Mouse (Mus musculus): ENCODE measurements around the gene Alkbh2. TPM values are rescaled to one million over a fixed set of nuclear protein-coding genes. Genes with fewer than 3 reads are reported as not detected.

The Alkbh2 gene
- polyA plus RNA-seq (2015; fragmentation: Nextera tagmentation; extraction: Ambion mirVana) = 5.3 and 6.4 TPM in 2 replicates

DNA sequence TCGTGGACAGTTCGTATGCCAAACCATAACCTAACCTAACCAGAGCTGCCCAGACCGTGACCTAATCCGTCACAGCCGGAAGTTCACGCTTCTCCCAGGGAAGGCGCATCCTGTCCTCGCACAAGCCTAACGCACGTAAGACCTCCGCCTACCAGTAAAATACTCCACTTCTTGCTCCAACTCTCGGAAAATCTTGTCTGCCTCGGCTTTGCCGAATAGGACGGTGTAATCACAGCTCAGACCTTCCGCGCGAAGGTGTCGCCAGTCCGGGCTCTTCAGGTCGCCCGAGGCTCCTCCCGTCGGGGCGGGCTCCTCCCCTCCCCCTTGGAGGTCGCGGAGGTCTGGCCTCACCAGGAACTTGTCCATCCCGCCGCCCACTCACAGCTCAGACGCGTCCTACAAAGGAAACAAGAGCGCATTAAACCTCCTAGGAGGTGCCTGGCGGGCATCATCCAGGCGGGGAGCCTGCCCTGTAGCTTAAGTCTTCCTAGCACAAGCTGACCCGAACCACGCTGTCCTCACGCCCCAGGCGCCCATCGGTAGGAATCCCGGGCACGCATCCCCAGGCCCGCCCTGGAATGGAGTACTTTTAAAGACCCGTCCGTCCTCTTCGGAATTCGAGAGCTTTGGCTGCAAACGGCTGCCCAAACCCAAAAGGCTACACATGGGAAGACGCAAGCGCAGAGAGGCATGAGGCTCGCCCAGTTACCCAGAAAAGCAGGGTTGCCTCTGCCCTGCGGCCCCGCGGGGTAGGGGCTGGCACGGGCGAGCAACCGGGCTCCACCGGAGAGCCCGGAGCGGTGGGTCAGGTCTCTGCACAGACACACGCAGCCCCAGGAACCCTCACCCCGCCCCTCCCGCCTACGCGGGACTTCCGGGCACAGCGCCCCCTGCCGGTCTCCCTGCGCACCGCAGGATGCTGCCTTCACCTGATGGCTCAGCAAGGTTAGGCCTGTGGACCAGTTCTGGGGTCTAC is at the start of gene Alkbh2:
Alkbh2 (minus strand) TSS at position 845 of the 976 bp plus-strand sequence.
- H3K9me3 ChIP-seq (ENCODE audit: control insufficient read depth, low read length) = no peaks in the 10 kb centered on the region
- peak within 1 kb of the TSS; percentile 95 for H3K4me2 ChIP-seq (ENCODE audit: low read length)
- H3K27ac ChIP-seq (ENCODE audit: low read length) = peak within 1 kb of the TSS; percentile 74
- peak within 1 kb of the TSS; percentile 71 for H3K4me3 ChIP-seq (replicated peaks; ENCODE audit: low read length)
- ATAC-seq = peak; percentile 6
- H3K36me3 ChIP-seq (ENCODE audit: control insufficient read depth, insufficient read depth) = 0 out of 2 replicates have a peak, but pooled peaks cover 2% of the 10 kb centered on the region
- H3K27me3 ChIP-seq (replicated peaks; ENCODE audit: control insufficient read depth, insufficient read depth, low read length) = no peaks in the 10 kb centered on the region
- H3K9ac ChIP-seq (replicated peaks; ENCODE audit: low read depth, low read length) = peak within 1 kb of the TSS; percentile 79
- 1% methylated on average over 69 of the region's 69 CpGs for WGBS
- H3K4me1 ChIP-seq (replicated peaks; ENCODE audit: control insufficient read depth, insufficient read depth, low read length) = peaks cover 9% of the 10 kb centered on the region

DNA sequence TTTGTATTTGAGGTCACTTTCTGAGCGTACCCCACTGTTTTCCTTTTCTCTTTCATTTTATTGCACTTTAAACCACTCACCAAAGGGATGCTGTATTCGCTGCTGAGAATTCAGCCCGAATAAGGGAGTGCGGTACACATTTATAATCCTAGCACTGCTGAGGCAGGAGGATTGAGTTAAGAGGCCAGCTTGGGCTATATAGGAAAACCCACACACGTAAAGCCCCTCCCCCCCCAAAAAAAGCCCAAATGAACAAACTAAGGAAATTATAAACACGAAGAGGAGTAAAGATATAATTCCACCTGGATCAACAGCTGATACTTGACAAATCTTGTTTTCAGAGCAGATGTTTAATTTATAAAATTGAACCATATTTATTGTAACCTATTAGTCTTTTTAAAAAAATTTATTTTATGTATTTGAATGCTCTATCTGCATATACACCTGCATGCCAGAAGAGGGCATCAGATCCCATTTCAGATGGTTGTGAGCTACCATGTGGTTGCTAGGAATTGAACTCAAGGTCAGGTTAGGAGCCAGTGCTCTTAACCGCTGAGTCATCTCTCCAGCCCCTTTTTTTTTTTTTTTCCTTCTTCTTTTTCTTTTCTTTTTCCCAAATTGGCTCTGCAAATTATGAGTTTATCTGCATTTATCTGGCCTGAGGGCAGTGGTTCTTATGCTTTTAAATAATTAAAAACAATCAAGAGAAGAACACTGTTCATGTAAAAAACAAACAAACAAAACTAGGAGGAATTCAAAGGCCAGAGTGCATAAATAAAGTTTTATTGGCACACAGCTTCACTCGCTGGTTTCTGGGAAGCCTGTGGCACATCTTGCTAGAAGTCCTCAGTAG is 48.8 kb upstream of the Alkbh2 start:
- no peak for ATAC-seq
- Histone ChIP-seq H3K4me1 (replicated peaks; ENCODE audit: control insufficient read depth, insufficient read depth, low read length) (peaks cover 4% of the 10 kb centered on the region; the same call in 1 of the 2 replicates), H3K9ac (replicated peaks; ENCODE audit: low read depth, low read length) (no peak overlapping the region), H3K4me2 (ENCODE audit: low read length) (no peak overlapping the region), H3K27ac (ENCODE audit: low read length) (no peak overlapping the region), H3K4me3 (replicated peaks; ENCODE audit: low read length) (no peak overlapping the region), H3K36me3 (ENCODE audit: control insufficient read depth, insufficient read depth) (no peaks in the 10 kb centered on the region), H3K27me3 (replicated peaks; ENCODE audit: control insufficient read depth, insufficient read depth, low read length) (no peaks in the 10 kb centered on the region; the same call in 1 of the 2 replicates), H3K9me3 (ENCODE audit: control insufficient read depth, low read length) (no peaks in the 10 kb centered on the region)
- WGBS = 61% methylated on average over 8 of the region's 8 CpGs

DNA sequence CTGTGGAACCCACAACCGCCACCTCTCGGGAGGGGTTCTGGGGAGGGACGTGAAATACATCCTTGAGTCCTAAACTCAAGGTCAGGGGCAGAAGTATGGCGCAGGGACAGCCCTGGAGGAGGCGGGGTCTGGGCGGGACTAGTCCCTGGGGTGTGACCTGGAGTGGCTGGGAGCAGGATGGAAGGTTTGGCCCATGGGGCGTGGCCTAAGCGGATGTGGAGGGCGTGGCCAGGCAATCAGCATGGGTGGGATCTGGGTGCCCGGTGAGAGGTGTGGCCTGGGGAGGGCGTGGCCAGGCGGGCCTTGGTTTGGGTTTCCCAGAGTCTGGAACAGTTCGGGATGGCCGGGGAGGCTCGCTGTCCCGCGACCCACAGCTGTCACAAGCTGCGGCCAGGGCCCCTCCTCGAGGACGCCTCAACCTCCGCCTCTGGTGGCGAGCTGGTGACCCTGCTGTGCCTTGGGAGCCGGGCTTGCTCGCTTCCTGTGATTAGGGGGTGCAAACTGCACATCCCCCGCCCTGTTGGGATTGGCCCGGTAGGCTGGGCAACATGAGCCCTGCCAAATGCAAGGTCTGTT is 47.7 kb upstream of the Alkbh2 start:
- ATAC-seq = peak; percentile 78
- Histone ChIP-seq H3K27ac (ENCODE audit: low read length) (no peak overlapping the region), H3K27me3 (replicated peaks; ENCODE audit: control insufficient read depth, insufficient read depth, low read length) (no peaks in the 10 kb centered on the region; the same call in 1 of the 2 replicates), H3K4me3 (replicated peaks; ENCODE audit: low read length) (peak overlapping the region; percentile 20), H3K9me3 (ENCODE audit: control insufficient read depth, low read length) (no peaks in the 10 kb centered on the region), H3K4me2 (ENCODE audit: low read length) (peak overlapping the region; percentile 45), H3K36me3 (ENCODE audit: control insufficient read depth, insufficient read depth) (no peaks in the 10 kb centered on the region), H3K4me1 (replicated peaks; ENCODE audit: control insufficient read depth, insufficient read depth, low read length) (peaks cover 4% of the 10 kb centered on the region; the same call in 1 of the 2 replicates), H3K9ac (replicated peaks; ENCODE audit: low read depth, low read length) (no peak overlapping the region)
- WGBS = 0% methylated on average over 26 of the region's 26 CpGs

DNA sequence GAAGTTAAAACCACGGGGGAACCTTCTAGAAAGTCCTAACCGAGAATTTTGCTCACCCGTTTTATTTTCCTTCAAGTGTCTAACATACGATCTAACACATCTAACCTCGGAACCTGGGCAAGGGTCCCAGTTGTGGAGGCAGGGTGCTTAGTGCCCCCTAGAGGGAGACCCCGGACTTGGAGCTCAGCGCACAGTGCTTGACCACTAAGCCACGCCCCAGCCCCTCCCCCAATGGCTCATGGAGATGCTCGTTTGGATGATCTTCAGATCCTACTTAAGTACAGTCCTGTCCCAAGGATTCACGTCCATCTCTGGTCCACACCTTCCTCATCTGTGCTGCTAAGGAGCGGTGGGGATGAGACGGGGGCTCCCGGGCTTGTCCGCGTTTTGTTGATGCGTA is 46.6 kb upstream of the Alkbh2 start:
- H3K9ac ChIP-seq (replicated peaks; ENCODE audit: low read depth, low read length) = no peak overlapping the region
- no peak overlapping the region for H3K4me2 ChIP-seq (ENCODE audit: low read length)
- peaks cover 4% of the 10 kb centered on the region; the same call in 1 of the 2 replicates for H3K4me1 ChIP-seq (replicated peaks; ENCODE audit: control insufficient read depth, insufficient read depth, low read length)
- H3K9me3 ChIP-seq (ENCODE audit: control insufficient read depth, low read length) = no peaks in the 10 kb centered on the region
- no peaks in the 10 kb centered on the region; the same call in 1 of the 2 replicates for H3K27me3 ChIP-seq (replicated peaks; ENCODE audit: control insufficient read depth, insufficient read depth, low read length)
- no peaks in the 10 kb centered on the region for H3K36me3 ChIP-seq (ENCODE audit: control insufficient read depth, insufficient read depth)
- WGBS = 17% methylated on average over 16 of the region's 16 CpGs
- no peak overlapping the region for H3K27ac ChIP-seq (ENCODE audit: low read length)
- H3K4me3 ChIP-seq (replicated peaks; ENCODE audit: low read length) = no peak overlapping the region
- ATAC-seq = no peak

DNA sequence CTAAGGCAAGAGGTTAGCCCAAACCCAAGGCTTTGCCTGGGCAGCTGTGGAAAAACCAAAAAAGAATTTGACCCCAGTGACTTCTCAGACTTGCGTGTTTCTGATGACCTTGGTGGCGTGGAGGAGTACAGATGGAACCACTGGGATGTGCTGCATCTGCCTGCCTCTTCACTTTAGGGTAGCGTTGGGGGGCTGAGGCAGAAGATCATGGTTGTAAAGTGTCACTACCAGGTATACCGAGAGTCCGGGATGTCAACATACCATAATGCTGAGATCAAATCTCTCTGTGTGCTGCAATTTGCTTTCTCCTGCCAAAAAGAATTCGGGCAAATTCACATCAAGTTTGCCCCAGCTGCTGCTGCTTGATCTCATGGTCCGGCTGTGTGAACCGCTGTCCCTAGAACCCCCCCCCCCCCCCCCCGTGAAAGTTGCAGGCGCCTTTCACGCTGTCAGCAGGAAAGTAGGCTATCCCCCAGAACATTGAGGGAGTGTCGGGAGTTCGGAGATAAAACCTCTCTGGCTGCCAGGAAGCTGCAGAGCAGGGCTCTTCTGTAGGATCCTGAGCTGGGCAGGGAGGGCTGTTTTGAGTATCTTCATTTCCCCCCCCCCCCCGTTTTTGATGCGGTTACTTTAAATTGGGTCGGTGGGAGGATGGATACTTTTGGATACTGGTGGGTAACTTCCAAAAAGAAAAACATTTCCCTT is 46.0 kb upstream of the Alkbh2 start:
- 35% methylated on average over 15 of the region's 16 CpGs for WGBS
- H3K4me3 ChIP-seq (replicated peaks; ENCODE audit: low read length) = no peak overlapping the region
- H3K4me2 ChIP-seq (ENCODE audit: low read length) = no peak overlapping the region
- H3K27me3 ChIP-seq (replicated peaks; ENCODE audit: control insufficient read depth, insufficient read depth, low read length) = no peaks in the 10 kb centered on the region; the same call in 1 of the 2 replicates
- no peaks in the 10 kb centered on the region for H3K36me3 ChIP-seq (ENCODE audit: control insufficient read depth, insufficient read depth)
- no peak for ATAC-seq
- no peaks in the 10 kb centered on the region for H3K9me3 ChIP-seq (ENCODE audit: control insufficient read depth, low read length)
- peaks cover 4% of the 10 kb centered on the region; the same call in 1 of the 2 replicates for H3K4me1 ChIP-seq (replicated peaks; ENCODE audit: control insufficient read depth, insufficient read depth, low read length)
- H3K27ac ChIP-seq (ENCODE audit: low read length) = no peak overlapping the region
- no peak overlapping the region for H3K9ac ChIP-seq (replicated peaks; ENCODE audit: low read depth, low read length)

DNA sequence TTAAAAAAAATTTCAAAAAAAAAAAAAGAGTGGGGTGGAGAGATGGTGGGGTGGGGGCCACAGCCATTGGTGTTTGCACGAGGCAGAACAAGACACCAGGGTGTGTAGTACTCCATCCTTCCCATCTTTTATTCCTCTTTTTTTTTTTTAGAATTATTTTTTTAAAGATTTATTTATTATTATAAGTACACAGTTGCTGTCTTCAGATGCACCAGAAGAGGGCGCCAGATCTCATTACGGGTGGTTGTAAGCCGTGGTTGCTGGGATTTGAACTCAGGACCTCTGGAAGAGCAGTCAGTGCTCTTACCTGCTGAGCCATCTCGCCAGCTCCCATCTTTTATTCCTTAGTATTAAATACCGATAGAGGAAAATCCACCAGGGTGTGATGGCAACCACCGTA is 45.4 kb upstream of the Alkbh2 start:
- Histone ChIP-seq H3K27me3 (replicated peaks; ENCODE audit: control insufficient read depth, insufficient read depth, low read length) (no peaks in the 10 kb centered on the region; the same call in 1 of the 2 replicates), H3K4me1 (replicated peaks; ENCODE audit: control insufficient read depth, insufficient read depth, low read length) (peaks cover 4% of the 10 kb centered on the region; the same call in 1 of the 2 replicates), H3K4me3 (replicated peaks; ENCODE audit: low read length) (no peak overlapping the region), H3K9me3 (ENCODE audit: control insufficient read depth, low read length) (no peaks in the 10 kb centered on the region), H3K36me3 (ENCODE audit: control insufficient read depth, insufficient read depth) (no peaks in the 10 kb centered on the region), H3K4me2 (ENCODE audit: low read length) (no peak overlapping the region), H3K9ac (replicated peaks; ENCODE audit: low read depth, low read length) (no peak overlapping the region), H3K27ac (ENCODE audit: low read length) (no peak overlapping the region)
- ATAC-seq = no peak
- WGBS = 78% methylated on average over 7 of the region's 7 CpGs

DNA sequence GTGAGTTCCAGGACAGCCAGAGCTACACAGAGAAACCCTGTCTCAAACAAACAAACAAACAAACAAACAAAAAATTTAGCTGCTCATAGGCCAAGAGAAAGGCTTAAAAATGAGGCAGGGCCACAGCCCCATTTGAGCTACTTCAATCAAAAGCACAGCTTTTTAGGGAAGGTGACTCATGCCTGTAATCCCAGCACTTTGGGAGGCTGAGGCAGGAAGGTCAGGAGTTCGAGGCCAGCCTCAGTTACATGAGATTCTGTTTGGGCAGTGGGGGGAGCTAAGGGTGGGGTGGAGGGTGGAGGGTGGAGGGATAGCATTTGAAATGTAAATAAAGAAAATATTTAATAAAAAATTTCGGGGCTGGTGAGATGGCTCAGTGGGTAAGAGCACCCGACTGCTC is 44.9 kb upstream of the Alkbh2 start:
- no peak for ATAC-seq
- 90% methylated on average over 3 of the region's 3 CpGs for WGBS
- H3K9ac ChIP-seq (replicated peaks; ENCODE audit: low read depth, low read length) = no peak overlapping the region
- H3K4me1 ChIP-seq (replicated peaks; ENCODE audit: control insufficient read depth, insufficient read depth, low read length) = peaks cover 4% of the 10 kb centered on the region; the same call in 1 of the 2 replicates
- no peak overlapping the region for H3K27ac ChIP-seq (ENCODE audit: low read length)
- no peaks in the 10 kb centered on the region; the same call in 1 of the 2 replicates for H3K27me3 ChIP-seq (replicated peaks; ENCODE audit: control insufficient read depth, insufficient read depth, low read length)
- no peaks in the 10 kb centered on the region for H3K36me3 ChIP-seq (ENCODE audit: control insufficient read depth, insufficient read depth)
- no peaks in the 10 kb centered on the region for H3K9me3 ChIP-seq (ENCODE audit: control insufficient read depth, low read length)
- H3K4me3 ChIP-seq (replicated peaks; ENCODE audit: low read length) = no peak overlapping the region
- H3K4me2 ChIP-seq (ENCODE audit: low read length) = no peak overlapping the region

DNA sequence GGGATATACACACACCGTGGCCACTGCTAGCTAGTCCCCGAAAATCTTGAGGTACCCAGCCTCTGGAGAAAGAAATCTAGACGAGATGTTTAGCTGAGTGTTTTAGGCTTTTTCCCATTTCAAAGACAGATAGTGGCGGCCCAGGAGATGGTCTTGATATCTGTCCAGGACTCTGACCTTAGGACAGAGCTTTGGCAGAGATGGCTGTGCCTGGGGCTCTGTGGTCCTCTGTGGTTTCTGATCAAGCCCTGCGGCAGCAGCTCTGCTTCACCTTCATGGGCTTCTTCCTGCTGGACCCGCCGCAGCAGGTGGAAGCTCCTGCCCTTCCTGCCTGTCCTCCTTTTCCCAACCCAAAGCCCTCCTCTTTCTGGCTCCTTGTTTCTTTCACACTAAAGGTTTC is 42.3 kb upstream of the Alkbh2 start:
- Histone ChIP-seq H3K4me1 (replicated peaks; ENCODE audit: control insufficient read depth, insufficient read depth, low read length) (no peaks in the 10 kb centered on the region), H3K4me3 (replicated peaks; ENCODE audit: low read length) (no peak overlapping the region), H3K36me3 (ENCODE audit: control insufficient read depth, insufficient read depth) (no peaks in the 10 kb centered on the region), H3K27ac (ENCODE audit: low read length) (no peak overlapping the region), H3K9me3 (ENCODE audit: control insufficient read depth, low read length) (no peaks in the 10 kb centered on the region), H3K9ac (replicated peaks; ENCODE audit: low read depth, low read length) (no peak overlapping the region), H3K27me3 (replicated peaks; ENCODE audit: control insufficient read depth, insufficient read depth, low read length) (no peaks in the 10 kb centered on the region; the same call in 1 of the 2 replicates), H3K4me2 (ENCODE audit: low read length) (no peak overlapping the region)
- 90% methylated on average over 7 of the region's 7 CpGs for WGBS
- no peak for ATAC-seq
